Mouse (Mus musculus): ENCODE measurements around the gene Sept7. TPM values are rescaled to one million over a fixed set of nuclear protein-coding genes. Genes with fewer than 3 reads are reported as not detected.

Gene Sept7
- polyA plus RNA-seq, 1 experiment from 2014 or later, result 297 TPM

GRCm38 (mm10) chr9:25358018-25358417, 105.8 kb downstream of the Sept7 start:
- 79% methylated on average over 5 of the region's 5 CpGs for WGBS
- no peak overlapping the region for H3K4me3 ChIP-seq (ENCODE audit: low read depth, low read length)
- no peak for DNase-seq (ENCODE audit: low spot score)
- no peak overlapping the region for H3K9ac ChIP-seq (ENCODE audit: low read depth, low read length)
- no peaks in the 10 kb centered on the region for H3K9me3 ChIP-seq (ENCODE audit: control insufficient read depth, low read length)
- no peaks in the 10 kb centered on the region for H3K36me3 ChIP-seq (ENCODE audit: control insufficient read depth, insufficient read depth, low read length)
- H3K4me2 ChIP-seq (ENCODE audit: low read depth, low read length), result no peak overlapping the region
- no peaks in the 10 kb centered on the region for H3K4me1 ChIP-seq (ENCODE audit: control insufficient read depth, insufficient read depth, low read length)
- no peaks in the 10 kb centered on the region for H3K27me3 ChIP-seq (replicated peaks; ENCODE audit: control insufficient read depth, insufficient read depth, low read length)
- no peak overlapping the region for H3K27ac ChIP-seq (replicated peaks; ENCODE audit: low read depth, low read length)
- no peak for ATAC-seq (ENCODE audit: low read depth)

Other genes starting within 250 kb of the Sept7 start
- not detected in 2 replicates for gene Gm10181, start 163.0 kb upstream of the Sept7 start, polyA plus RNA-seq (2014; fragmentation: Nextera tagmentation; extraction: Ambion mirVana)
- gene Herpud2, start 100.6 kb upstream of the Sept7 start, polyA plus RNA-seq (2014; fragmentation: Nextera tagmentation; extraction: Ambion mirVana), result 32.1 and 33.9 TPM in 2 replicates
- 13.7 and 18.0 TPM in 2 replicates for gene Eepd1, start 229.1 kb downstream of the Sept7 start, polyA plus RNA-seq (2014; fragmentation: Nextera tagmentation; extraction: Ambion mirVana)